Mouse (Mus musculus) bone marrow, adult 2 months (tissue): Measurements from ENCODE around the gene Rbl1.

ENCODE experiments used
- CTCF ChIP-seq: fragments of 200-500 bp; IDR thresholded peaks from 2 replicates; pipeline ENCODE4 v1.5.1; 2011; ENCODE audit warnings: low read length, control low read depth; ENCODE audit not compliant: control insufficient read depth, insufficient read depth
- POLR2A ChIP-seq: fragments of 200-500 bp; IDR thresholded peaks from 2 replicates; pipeline ENCODE4 v1.6.1; 2011; ENCODE audit warnings: low read depth, mild to moderate bottlenecking, control low read depth, low read length, borderline replicate concordance; ENCODE audit not compliant: control insufficient read depth

DNA sequence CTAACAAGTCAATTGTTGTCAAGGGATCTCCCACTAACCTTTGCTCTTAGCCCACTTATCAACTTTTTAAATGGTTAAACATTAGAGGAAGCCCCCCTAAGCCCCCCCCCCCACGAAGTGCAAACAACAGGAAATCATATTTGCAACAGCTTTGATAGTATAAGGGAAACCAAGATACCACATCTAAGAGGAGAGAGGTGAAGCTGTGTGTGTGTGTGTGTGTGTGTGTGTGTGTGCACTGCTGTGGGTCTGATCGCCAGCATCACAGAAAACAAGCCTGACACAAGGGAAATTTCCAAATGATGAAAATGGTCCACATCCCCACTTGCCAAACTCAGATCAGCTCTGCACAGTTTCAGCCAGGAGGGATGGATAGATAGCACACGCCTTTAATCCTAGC, 85.3 kb downstream of the Rbl1 start:
- TF ChIP-seq CTCF, result no peak
- TF ChIP-seq POLR2A, result no peak
